Mouse (Mus musculus) frontal cortex, adult 2 months (tissue): ENCODE measurements around the gene Tbrg1. TPM values are rescaled to one million over a fixed set of nuclear protein-coding genes. Genes with fewer than 3 reads are reported as not detected.

Experiments
- DNase-seq, 2 experiments: peaks; one replicate each; pipeline ENCODE4 v3.0.0; 2022; ENCODE audit warnings: low spot score in 1 of 2; ENCODE audit errors: extremely low spot score in 1 of 2
- polyA plus RNA-seq: library from polyadenylated mRNA; depleted of rRNA; stranded (reverse); fragments of >200 nt; gene quantifications from 2 replicates; pipeline ENCODE4 v1.2.3, GENCODE M21; 2012

Tbrg1 gene
- polyA plus RNA-seq, 1 experiment = 42.0 TPM

DNA sequence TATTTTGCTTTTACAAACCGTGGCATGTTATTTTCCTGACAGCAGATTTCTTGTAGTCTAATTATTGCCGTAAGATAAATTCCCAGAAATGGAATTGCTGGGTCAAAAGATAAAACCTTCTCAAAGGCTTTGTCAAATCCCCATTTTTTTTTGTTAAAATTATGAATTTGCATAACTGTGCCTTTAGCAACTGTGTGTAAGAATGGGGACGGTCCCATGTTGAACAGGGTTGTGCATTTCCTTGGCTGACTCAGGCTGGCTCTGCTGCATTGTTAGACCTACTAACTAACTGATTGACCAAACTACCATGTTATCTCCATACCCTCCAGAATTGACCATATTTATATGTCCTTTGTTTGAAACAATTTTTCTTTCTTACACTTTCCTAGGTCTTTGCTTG lies 22.8 kb downstream of the Tbrg1 start:
- no peak for DNase-seq

GRCm38 (mm10) chr9:37632305-37632704 lies 24.8 kb downstream of the Tbrg1 start:
- peak in 1 of 2 experiments; percentile 37 for DNase-seq

DNA sequence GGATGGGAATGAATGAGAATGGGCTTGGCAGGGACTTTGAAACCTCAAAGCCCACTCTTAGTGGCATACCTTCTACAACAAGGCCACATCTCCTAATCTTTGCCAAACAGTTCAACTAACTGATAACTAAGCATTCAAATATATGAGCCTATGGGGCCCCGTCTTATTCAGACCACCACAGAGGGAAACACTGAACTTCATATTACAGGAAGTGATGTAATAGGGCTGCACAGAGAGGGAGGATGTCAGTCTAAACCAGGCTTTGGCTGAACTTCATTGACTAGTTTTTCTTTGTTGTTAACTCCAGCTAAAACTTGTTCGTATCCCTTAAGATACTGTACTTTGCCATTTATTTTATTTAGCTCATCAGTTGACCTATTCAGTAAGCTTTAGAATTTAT lies 27.2 kb downstream of the Tbrg1 start:
- DNase-seq = no peak

- DNase-seq = no peak
Observed at GRCm38 (mm10) chr9:37628581-37628980, 28.5 kb downstream of the Tbrg1 start.

GRCm38 (mm10) chr9:37627263-37627662 lies 29.8 kb downstream of the Tbrg1 start:
- no peak for DNase-seq

DNA sequence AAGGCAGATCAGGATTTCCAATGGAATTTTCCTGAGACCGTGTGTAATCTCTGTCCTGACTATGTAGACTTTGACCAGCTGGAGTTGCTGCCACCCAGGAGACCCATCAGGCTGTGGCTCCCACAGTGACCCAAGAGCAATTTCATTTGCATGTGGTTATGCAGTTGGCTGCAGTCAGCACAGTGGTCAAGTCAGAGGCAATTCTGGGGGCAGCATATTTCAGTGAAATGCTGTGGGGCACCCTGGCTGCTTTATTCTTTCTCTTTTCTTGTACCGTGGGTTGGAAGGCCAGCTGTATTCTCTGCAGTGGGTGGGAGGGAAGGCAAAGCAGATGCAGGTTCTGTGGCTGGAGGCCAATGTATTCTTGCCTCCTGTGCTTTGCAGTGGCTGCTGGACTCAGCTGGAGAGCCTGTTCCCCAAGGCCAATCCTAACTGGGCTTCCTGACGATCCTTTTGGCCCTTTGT lies 31.0 kb downstream of the Tbrg1 start:
- DNase-seq = peak in 1 of 2 experiments; percentile 61

DNA sequence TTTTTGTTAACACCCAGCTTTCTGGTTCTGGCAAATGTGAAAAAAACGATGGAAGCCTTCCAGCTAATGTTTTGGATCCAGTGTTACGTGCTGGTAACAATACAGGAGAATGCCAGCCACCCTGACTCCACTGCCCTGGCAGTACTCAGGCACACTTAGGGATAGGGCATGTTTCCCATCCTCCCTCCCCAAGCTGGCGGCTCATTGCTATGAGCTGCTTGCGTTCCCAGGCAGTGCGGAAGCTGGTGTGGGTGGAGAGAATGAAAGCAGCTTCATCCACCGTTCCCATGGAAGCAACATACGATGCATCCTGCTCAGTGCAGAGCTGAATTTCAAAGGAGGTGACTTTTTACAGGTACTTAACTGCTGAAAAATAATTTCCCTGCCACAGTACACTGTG lies 31.5 kb downstream of the Tbrg1 start:
- DNase-seq = peak; percentile 81 to 90

GRCm38 (mm10) chr9:37625129-37625528 lies 32.0 kb downstream of the Tbrg1 start:
- no peak for DNase-seq

DNA sequence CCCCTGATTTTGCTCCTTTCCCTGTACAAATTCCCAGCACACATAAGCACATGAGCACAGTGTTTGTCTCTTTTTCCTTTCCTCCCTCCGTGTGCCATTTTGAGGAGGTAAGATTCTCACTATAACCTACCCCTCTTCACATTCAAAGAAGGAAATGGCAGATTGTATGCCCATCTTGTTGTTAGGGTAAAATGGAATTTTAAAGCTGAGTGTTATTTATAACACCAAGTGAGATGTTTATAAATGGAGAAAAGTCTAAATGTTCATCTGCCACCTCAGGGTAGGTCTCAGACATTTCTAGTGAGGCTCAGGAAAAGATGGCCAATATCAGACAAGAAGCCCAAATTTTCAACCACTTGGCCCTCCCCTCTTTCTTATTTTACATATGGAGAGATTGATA lies 32.6 kb downstream of the Tbrg1 start:
- DNase-seq = no peak

DNA sequence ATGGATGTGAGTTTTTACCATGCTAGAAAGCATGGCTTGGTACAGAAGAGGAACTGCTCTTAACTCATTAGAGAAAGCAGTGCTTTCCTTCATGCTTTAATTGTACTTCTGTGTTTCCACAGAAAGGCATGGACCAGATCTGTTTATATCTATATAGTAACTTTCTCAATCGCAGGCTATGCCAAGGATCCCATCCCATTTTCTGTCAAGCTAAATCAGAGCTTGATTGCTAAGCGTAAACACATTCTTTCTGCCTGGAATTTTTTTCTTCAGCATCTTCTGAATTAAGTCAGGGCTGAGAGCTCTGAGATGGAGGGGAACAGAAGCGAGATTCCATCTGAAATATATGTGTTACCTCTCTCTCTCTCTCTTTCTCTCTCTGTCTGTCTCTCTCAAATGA lies 33.1 kb downstream of the Tbrg1 start:
- no peak for DNase-seq

GRCm38 (mm10) chr9:37621290-37621689 lies 35.8 kb downstream of the Tbrg1 start:
- peak in 1 of 2 experiments; percentile 64 for DNase-seq

DNA sequence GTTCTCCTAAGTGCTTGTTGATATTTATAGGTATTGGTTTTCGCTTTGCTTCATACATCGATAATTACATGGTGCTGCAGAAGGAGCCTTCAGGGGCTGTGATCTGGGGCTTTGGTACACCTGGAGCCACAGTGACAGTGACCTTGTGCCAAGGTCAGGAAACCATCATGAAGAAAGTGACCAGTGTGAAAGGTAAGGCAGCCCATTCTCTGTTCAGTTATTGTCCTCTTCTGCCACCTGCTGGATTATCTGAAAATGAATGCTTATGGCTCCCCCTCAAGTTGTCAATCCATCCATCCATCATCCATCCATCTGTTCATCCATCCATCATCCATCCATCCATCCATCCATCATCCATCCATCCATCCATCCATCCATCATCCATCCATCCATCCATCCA lies 40.3 kb downstream of the Tbrg1 start:
- DNase-seq = peak in 1 of 2 experiments; percentile 75

DNA sequence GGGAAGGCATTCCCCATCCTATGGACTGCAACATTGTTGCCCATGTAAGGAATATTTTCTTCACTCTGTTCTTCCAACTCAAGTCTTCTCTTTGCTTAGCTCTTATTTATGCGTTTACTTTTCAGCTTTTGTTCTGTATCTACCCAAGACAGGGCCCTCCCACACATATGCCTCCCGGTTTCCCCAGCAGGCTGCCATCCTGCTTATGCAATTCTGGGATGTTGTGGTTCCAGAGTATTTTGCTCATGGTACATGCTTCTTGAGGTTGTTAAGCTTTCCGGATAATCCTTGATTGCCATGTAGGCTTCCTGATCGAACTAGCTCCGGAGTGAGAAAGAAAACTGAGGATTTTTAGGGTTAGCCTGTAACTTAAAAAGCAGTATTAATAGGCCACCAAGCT lies 41.9 kb downstream of the Tbrg1 start:
- DNase-seq = peak in 1 of 2 experiments; percentile 68

DNA sequence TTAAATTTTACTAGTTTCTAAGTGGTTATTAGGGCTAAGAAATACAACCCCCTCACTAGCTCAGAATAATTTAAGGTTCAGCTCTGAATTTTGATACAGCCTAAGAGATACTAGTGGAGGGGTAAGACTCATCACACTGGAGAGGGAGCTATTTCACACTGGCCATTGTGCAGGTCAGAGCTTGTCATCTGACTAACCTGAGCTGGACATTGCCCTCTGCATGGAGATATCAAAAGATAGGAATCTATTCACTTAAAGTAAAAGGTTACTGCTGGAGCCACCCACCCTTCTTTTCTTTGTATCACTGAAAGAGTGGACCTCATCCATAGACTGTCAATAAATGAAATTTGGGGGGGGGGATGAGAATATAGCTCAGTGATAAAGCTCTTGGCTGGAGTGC lies 42.8 kb downstream of the Tbrg1 start:
- no peak for DNase-seq

DNA sequence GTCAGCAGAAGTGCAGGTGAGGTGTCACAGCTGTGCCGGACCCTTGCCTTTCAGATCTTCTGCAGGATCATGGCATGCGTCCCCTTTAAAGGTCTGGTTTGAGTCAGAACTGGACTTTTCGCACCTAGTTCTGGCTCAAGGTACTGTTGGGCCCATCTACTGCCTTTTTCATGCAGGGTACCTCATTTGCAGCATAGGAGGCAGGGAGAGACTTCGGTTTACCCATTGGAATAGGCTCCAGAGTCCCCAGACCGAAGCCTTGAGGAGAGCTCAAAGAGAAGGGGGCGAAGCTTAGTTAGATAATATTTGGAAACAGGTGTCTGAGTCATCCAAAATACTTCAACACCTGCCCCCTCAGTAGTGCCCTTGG lies 43.2 kb downstream of the Tbrg1 start:
- DNase-seq = no peak

DNA sequence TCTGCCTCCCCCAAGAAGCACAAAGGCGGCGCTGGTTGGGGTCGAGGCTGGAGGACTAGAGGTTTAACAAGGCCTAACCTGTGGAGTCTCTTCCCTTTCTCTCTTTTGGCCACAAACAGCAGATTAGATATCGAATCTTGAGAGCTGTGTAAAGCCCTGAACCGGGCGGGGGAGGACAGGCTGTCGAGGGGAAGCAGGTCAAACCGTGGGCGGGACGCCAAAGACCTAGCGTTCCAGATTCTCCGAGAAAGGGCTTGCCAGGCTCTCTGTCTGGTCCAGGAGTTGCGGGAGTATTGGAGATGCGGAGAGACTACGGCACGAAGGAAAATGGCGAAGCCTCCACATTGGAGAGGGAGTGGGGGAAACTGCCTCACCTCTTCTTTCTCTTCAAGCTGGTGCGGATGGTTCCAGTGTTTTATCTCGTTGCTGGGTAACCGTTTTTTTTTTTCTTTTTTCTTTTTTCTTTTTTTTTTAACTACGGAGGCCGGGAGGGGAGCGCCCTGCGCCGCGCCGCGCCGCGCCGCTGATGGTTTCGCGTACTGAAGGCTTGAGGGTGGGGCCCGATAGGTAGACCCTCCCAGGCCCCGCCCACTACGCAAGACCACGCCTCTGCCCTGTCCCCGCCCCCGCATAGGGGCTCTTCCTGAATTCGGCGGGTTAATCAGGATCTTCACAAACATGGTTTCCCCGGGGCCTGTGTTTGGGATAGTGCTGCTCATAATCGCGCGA lies 43.8 kb downstream of the Tbrg1 start, which contains the start of gene Spa17:
Gene Spa17 (minus strand): TSS at position 541 of the 729 bp plus-strand sequence.
- peak; percentile 75 to 85 for DNase-seq

GRCm38 (mm10) chr9:37609558-37609957 lies 47.6 kb downstream of the Tbrg1 start:
- DNase-seq = no peak

- no peak for DNase-seq
Observed at GRCm38 (mm10) chr9:37605089-37605488, 52.0 kb downstream of the Tbrg1 start.

- no peak for DNase-seq
Observed at GRCm38 (mm10) chr9:37600538-37601205, 56.4 kb downstream of the Tbrg1 start.
